Mouse (Mus musculus) embryonic fibroblast, embryonic 13.5 days (primary cell): ENCODE measurements around the gene Pink1.

Experiments used
- CTCF ChIP-seq: IDR thresholded peaks from 2 replicates; pipeline ENCODE4 v1.5.1; 2011; ENCODE audit warnings: mild to moderate bottlenecking, control low read depth, low read length, moderate library complexity, borderline replicate concordance; ENCODE audit not compliant: insufficient read depth
- POLR2A ChIP-seq: IDR thresholded peaks from 2 replicates; pipeline ENCODE4 v1.6.1; 2011; ENCODE audit warnings: low read depth, mild to moderate bottlenecking, control low read depth, low read length, moderate library complexity

DNA sequence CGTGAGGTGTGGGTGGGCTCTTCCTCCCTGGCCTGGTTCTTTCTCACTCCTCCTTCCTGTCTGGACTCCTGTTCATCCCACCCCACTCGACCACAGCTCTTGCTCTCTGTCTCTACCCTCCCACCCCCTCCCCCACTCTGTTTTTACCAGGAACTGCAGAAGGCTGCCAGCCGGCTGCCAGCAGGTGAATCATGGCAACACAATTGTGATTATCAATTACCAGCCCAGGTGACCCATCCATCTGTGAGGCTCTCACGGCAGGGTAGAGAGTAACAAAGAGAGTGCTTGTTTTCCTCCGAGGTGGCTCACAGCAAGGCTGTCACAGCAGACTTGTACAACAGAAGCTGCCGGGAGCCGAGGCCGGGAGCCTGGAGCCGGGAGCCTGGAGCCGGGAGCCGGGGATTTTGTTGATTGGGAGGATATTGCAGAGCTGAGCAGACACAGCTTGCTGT, 35.3 kb upstream of the Pink1 start:
- TF ChIP-seq CTCF (no peak), POLR2A (no peak)
